Mouse (Mus musculus): Measurements from ENCODE around the gene Defa17.
"Not testable (repeated sequence)": the region's sequence is repeated elsewhere in the genome, so short reads cannot be mapped to it uniquely, and the experiment has no call there.

Gene Defa17

GRCm38 (mm10) chr8:21655480-21655879 is at the start of gene Defa17:
TSS of gene Defa17 (plus strand) at chr8:21655780.
- not testable (repeated sequence) for DNase-seq (ENCODE audit: low spot score)

GRCm38 (mm10) chr8:21617883-21618282 is 37.7 kb upstream of the Defa17 start, which contains the start of gene Defa26:
TSS of gene Defa26 (plus strand) at chr8:21618183.
- DNase-seq (ENCODE audit: low spot score): not testable (repeated sequence)

GRCm38 (mm10) chr8:21665497-21665896 is 9.9 kb downstream of the Defa17 start, which contains the start of gene Defa34:
TSS of gene Defa34 (plus strand) at chr8:21665797.
- DNase-seq (ENCODE audit: low spot score): not testable (repeated sequence)

GRCm38 (mm10) chr8:21703545-21703944 is 48.0 kb downstream of the Defa17 start, which contains the start of gene AY761184:
TSS of gene AY761184 (minus strand) at chr8:21703645.
- DNase-seq (ENCODE audit: low spot score): not testable (repeated sequence)
